Mouse (Mus musculus) spleen, adult 2 months (tissue): ENCODE measurements around the gene Med17. TPM values are rescaled to one million over a fixed set of nuclear protein-coding genes. Genes with fewer than 3 reads are reported as not detected.

ENCODE experiments used
- DNase-seq, 2 experiments: peaks; one replicate each; pipeline versions ENCODE4 v3.0.0 to v3.0.0-alpha.2; 2012 to 2021; ENCODE audit warnings: low spot score in 2 of 2, low read depth in 1 of 2
- H3K27ac ChIP-seq: fragments of 200-500 bp; 2 replicates; pipeline ENCODE4 v1.5.1; 2012; ENCODE audit warnings: low read length, inconsistent platforms; ENCODE audit not compliant: insufficient read depth
- H3K27me3 ChIP-seq: fragments of 200-500 bp; 2 replicates; pipeline ENCODE4 v1.6.1; 2012; ENCODE audit warnings: mild to moderate bottlenecking, moderate library complexity, low read length, inconsistent platforms; ENCODE audit not compliant: control insufficient read depth, insufficient read depth
- H3K36me3 ChIP-seq: fragments of 200-500 bp; 2 replicates; pipeline ENCODE4 v1.6.1; 2012; ENCODE audit warnings: mild to moderate bottlenecking, low read length, inconsistent platforms; ENCODE audit not compliant: control insufficient read depth, insufficient read depth
- H3K4me1 ChIP-seq: fragments of 200-500 bp; 2 replicates; pipeline ENCODE4 v1.6.1; 2011; ENCODE audit warnings: inconsistent platforms; ENCODE audit not compliant: control insufficient read depth, insufficient read depth, insufficient read length
- H3K4me3 ChIP-seq: fragments of 200-500 bp; 2 replicates; pipeline ENCODE4 v1.5.1; 2011; ENCODE audit warnings: mild to moderate bottlenecking, inconsistent platforms; ENCODE audit not compliant: insufficient read depth, insufficient read length; ENCODE audit errors: extremely low read depth
- CTCF ChIP-seq: fragments of 200-500 bp; IDR thresholded peaks from 2 replicates; pipeline ENCODE4 v1.5.1; 2011; ENCODE audit warnings: mild to moderate bottlenecking, inconsistent platforms; ENCODE audit not compliant: insufficient read depth, insufficient read length, insufficient replicate concordance; ENCODE audit errors: extremely low read depth
- POLR2A ChIP-seq: fragments of 200-500 bp; IDR thresholded peaks from 2 replicates; pipeline ENCODE4 v1.6.1; 2011; ENCODE audit warnings: low read depth, low read length, inconsistent platforms
- WGBS: fragments of 180-500 bp; shearing (Covaris S2); methylation state at CpG from one replicate; pipeline ENCODE4 v1.1.7; 2018; 5-methylcytosine and 5-hydroxymethylcytosine counted together
- polyA plus RNA-seq: library from polyadenylated mRNA; depleted of rRNA; stranded (reverse); fragments of >200 nt; gene quantifications from 2 replicates; pipeline ENCODE4 v1.2.3, GENCODE M21; 2012; rRNA removed

Med17 gene
- polyA plus RNA-seq, 1 experiment: 21.2 TPM

- WGBS: 71% methylated on average over 3 of the region's 3 CpGs
- no peaks in the 10 kb centered on the region for H3K36me3 ChIP-seq
- no peak overlapping the region for H3K27ac ChIP-seq
- no peaks in the 10 kb centered on the region for H3K27me3 ChIP-seq
- no peak for TF ChIP-seq POLR2A
- TF ChIP-seq CTCF: no peak
- H3K4me1 ChIP-seq: no peaks in the 10 kb centered on the region
- no peak for DNase-seq
- H3K4me3 ChIP-seq: no peak overlapping the region
These were observed 67.9 kb downstream of the Med17 start for GRCm38 (mm10) chr9:15211876-15212275.

Other genes with a start within 250 kb of the Med17 start
- gene Panx1, start 234.5 kb downstream of the Med17 start, polyA plus RNA-seq: 52.9 and 69.7 TPM in 2 replicates
- gene Hephl1, start 167.8 kb downstream of the Med17 start, polyA plus RNA-seq: not detected in 2 replicates
- 0.39 and 0.54 TPM in 2 replicates for gene Vstm5, start 40.9 kb downstream of the Med17 start, polyA plus RNA-seq
- 9.7 and 12.4 TPM in 2 replicates for gene Taf1d, start 26.3 kb upstream of the Med17 start, polyA plus RNA-seq
- gene 4931406C07Rik, start 26.5 kb upstream of the Med17 start, polyA plus RNA-seq: 2.5 and 3.1 TPM in 2 replicates
- gene Cep295, start 77.9 kb upstream of the Med17 start, polyA plus RNA-seq: 3.8 and 4.0 TPM in 2 replicates
- gene Smco4, start 213.5 kb upstream of the Med17 start, polyA plus RNA-seq: 7.0 and 8.0 TPM in 2 replicates